Mouse (Mus musculus) embryonic facial prominence, embryonic 13.5 days (tissue): Measurements from ENCODE around the gene Atg101. TPM values are rescaled to one million over a fixed set of nuclear protein-coding genes. Genes with fewer than 3 reads are reported as not detected.
A peak's percentile ranks its signal among the peaks of the same experiment; 100 is the strongest.

ENCODE experiments used
- ATAC-seq: fragments of 200-750 bp; cut with Nextera tagmentation; 2 replicates; pipeline ENCODE4 v1.8.0; 2017; ENCODE audit warnings: low read depth; ENCODE audit not compliant: insufficient number of reproducible peaks, insufficient read depth, low FRiP score, low TSS enrichment
- H3K27ac ChIP-seq: fragments of 300-500 bp; sonication (generic); 2 replicates; pipeline ENCODE4 v1.5.1; 2015; ENCODE audit warnings: moderate library complexity, mild to moderate bottlenecking, inconsistent platforms
- H3K27me3 ChIP-seq: fragments of 300-500 bp; sonication (generic); 2 replicates; pipeline ENCODE4 v1.6.1; 2015; ENCODE audit warnings: mild to moderate bottlenecking, inconsistent platforms
- H3K36me3 ChIP-seq: fragments of 300-500 bp; sonication (generic); 2 replicates; pipeline ENCODE4 v1.6.1; 2015; ENCODE audit warnings: mild to moderate bottlenecking, inconsistent platforms
- H3K4me1 ChIP-seq: fragments of 300-500 bp; sonication (generic); 2 replicates; pipeline ENCODE4 v1.6.1; 2015; ENCODE audit warnings: inconsistent platforms
- H3K4me2 ChIP-seq: fragments of 300-500 bp; sonication (generic); 2 replicates; pipeline ENCODE4 v1.6.1; 2015; ENCODE audit warnings: moderate library complexity, mild to moderate bottlenecking, inconsistent platforms
- H3K4me3 ChIP-seq: fragments of 300-500 bp; sonication (generic); 2 replicates; pipeline ENCODE4 v1.5.1; 2015; ENCODE audit warnings: mild to moderate bottlenecking, inconsistent platforms
- H3K9ac ChIP-seq: fragments of 300-500 bp; sonication (generic); 2 replicates; pipeline ENCODE4 v1.6.1; 2015; ENCODE audit warnings: mild to moderate bottlenecking, inconsistent platforms
- H3K9me3 ChIP-seq: fragments of 300-500 bp; sonication (generic); 2 replicates; pipeline ENCODE4 v1.6.1; 2016; ENCODE audit warnings: inconsistent platforms
- WGBS: fragments of 180-500 bp; shearing (Covaris S2); methylation state at CpG from one replicate; pipeline ENCODE4 v1.1.7; 2015; ENCODE audit warnings: mixed read lengths; 5-methylcytosine and 5-hydroxymethylcytosine counted together
- polyA plus RNA-seq: library from polyadenylated mRNA; unstranded; fragments of >200 nt; fragmentation: Nextera tagmentation; extraction: Ambion mirVana; gene quantifications from 2 replicates; pipeline ENCODE4 v1.2.1, GENCODE M21; 2015

Atg101 gene
- polyA plus RNA-seq, result 65.9 and 68.4 TPM in 2 replicates

DNA sequence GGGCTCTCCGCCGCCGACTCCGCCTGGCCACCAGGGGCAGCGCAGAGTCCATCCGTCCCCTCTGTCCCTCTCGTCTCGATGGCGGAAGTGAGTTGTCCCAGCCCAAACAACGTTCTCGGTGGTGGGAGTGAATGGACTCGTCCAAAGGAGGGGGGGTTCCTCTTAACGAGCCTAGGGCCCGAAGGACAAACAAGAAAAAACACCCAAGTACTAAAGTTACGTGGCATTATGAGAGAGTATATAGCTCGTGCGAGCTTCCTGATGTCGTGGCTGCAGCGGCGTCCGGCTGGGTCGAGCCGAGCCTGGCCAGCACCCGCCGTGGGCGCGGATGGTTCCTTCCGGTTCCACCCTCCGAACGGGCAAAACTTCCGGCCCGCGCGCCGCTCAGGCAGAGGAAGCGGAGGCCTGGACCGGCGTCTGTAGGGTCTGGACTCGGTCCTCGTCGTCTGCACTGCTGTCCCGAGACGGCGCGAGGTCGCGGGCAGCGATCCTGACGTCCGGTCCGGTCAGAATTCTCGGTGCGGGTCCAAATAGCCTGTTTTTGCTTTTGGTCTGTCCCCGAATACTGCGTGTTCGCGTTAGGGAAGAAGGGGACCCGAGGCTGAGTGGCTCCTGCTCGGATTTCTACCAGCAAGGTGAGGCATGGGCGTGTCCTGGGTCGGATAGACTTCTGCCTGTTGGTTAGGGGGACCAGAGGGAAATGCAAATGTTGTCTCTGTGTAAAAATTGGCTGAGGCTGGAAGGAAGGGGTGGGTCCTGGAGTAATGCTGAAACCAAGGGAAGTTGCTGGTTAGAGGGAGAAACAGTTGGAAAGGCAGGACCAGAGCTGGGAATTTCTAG is at the start of gene Atg101:
TSS of gene Atg101 (plus strand) at position 362 of the 840 bp plus-strand sequence.
- Histone ChIP-seq H3K9me3 (no peaks in the 10 kb centered on the region), H3K27me3 (no peaks in the 10 kb centered on the region), H3K4me3 (peak within 1 kb of the TSS; percentile 90), H3K27ac (peak within 1 kb of the TSS; percentile 86), H3K4me1 (peaks cover 16% of the 10 kb centered on the region), H3K36me3 (peaks cover 31% of the 10 kb centered on the region), H3K9ac (peak within 1 kb of the TSS; percentile 89), H3K4me2 (peak within 1 kb of the TSS; percentile 92)
- WGBS, result under 1% methylated on average over 61 of the region's 61 CpGs
- peak; percentile 83 for ATAC-seq

DNA sequence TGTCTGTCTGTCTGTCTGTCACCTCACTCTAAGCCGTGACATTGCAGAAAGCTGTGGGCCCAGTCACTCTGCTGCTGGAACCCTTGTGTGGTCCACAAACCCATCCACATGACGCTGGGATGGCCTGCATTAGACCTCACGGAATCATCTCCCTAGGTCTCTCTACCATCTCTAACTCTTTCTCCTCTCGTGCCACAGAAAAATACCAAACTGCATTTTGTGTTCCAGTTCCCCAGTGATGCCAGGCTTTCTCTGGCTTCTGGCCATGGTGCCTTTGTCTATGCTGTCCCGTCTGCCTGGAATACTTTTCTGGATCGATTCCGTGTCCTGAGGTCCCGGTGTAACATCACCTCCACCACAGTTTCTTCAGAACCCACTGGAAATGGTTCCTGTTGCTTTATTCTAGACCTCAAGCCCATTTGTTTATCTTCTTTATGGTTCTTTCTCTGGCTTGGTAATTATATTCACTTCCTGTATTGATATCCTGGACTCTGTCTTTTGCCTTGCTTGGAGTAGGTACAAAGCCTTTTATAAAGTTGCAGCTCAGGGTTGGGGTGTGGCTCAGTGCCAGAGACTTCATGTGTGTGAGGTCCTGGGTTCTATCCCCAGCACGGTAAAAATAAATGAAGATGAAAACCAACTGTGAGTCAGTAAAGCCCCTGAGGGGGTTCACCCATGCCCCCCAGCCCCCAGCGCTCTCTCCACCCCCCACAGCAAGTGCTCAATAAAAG is 49.3 kb upstream of the Atg101 start:
- no peak overlapping the region for H3K9ac ChIP-seq
- ATAC-seq, result no peak
- no peak overlapping the region for H3K4me3 ChIP-seq
- H3K4me1 ChIP-seq, result peaks cover 55% of the 10 kb centered on the region
- no peaks in the 10 kb centered on the region for H3K9me3 ChIP-seq
- 65% methylated on average over 10 of the region's 10 CpGs for WGBS
- peak overlapping the region; percentile 30 for H3K27ac ChIP-seq
- H3K27me3 ChIP-seq, result 0 out of 2 replicates have a peak, but pooled peaks cover 3% of the 10 kb centered on the region
- H3K4me2 ChIP-seq, result no peak overlapping the region
- H3K36me3 ChIP-seq, result peaks cover 28% of the 10 kb centered on the region

DNA sequence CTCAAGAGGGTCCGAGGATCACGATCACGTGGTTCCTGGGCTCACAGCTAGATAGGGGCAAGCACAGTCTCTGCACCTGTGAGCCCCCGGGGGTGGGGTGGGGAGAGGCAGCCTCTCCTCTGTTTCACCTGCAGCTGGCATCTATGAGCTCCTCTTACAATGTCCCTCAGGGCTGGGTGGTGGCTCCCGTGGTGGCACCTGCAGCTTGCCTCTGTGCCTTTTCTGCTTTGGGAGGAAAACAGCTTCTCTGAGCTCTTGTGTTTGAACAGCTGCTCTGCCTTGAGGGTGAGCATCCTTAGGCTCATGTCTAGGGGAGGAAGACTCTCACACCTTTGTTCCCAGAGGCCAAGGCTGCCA is 48.8 kb upstream of the Atg101 start:
- peak overlapping the region; percentile 30; the same call in 1 of the 2 replicates for H3K27ac ChIP-seq
- no peak overlapping the region for H3K9ac ChIP-seq
- 0 out of 2 replicates have a peak, but pooled peaks cover 3% of the 10 kb centered on the region for H3K27me3 ChIP-seq
- H3K4me1 ChIP-seq, result peaks cover 55% of the 10 kb centered on the region
- no peak overlapping the region for H3K4me2 ChIP-seq
- no peaks in the 10 kb centered on the region for H3K9me3 ChIP-seq
- H3K4me3 ChIP-seq, result no peak overlapping the region
- ATAC-seq, result no peak
- WGBS, result 19% methylated on average over 5 of the region's 5 CpGs
- H3K36me3 ChIP-seq, result peaks cover 23% of the 10 kb centered on the region

- H3K9me3 ChIP-seq, result no peaks in the 10 kb centered on the region
- no peak overlapping the region for H3K4me2 ChIP-seq
- H3K27ac ChIP-seq, result peak overlapping the region; percentile 30; the same call in 1 of the 2 replicates
- 38% methylated on average over 12 of the region's 12 CpGs for WGBS
- H3K4me3 ChIP-seq, result no peak overlapping the region
- 0 out of 2 replicates have a peak, but pooled peaks cover 3% of the 10 kb centered on the region for H3K27me3 ChIP-seq
- ATAC-seq, result no peak
- H3K36me3 ChIP-seq, result peaks cover 18% of the 10 kb centered on the region
- no peak overlapping the region for H3K9ac ChIP-seq
- H3K4me1 ChIP-seq, result peaks cover 56% of the 10 kb centered on the region
These were observed 48.2 kb upstream of the Atg101 start for GRCm38 (mm10) chr15:101235728-101236327.

DNA sequence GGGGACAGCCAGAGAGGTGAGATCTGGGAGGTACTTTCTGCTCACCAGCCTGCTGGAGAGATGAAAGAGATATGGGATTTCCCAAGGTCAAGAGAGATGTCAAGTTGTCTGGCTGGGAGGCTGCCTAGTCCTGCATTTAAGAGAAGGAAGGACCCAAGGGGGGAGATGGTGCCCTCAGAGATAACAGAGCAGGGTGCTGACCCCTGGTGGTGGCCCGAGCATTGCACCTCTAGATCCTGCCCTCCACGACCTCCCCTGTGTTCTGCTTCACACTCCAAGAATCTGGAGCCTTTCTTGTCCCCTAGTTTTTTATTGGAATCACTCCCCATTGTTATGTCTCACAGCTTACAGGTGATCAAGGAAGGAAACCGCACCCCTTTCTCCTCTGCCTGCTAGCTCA is 47.2 kb upstream of the Atg101 start:
- no peak overlapping the region for H3K4me3 ChIP-seq
- no peaks in the 10 kb centered on the region for H3K9me3 ChIP-seq
- H3K27me3 ChIP-seq, result 0 out of 2 replicates have a peak, but pooled peaks cover 3% of the 10 kb centered on the region
- ATAC-seq, result no peak
- H3K4me2 ChIP-seq, result no peak overlapping the region
- 6% methylated on average over 3 of the region's 3 CpGs for WGBS
- no peak overlapping the region for H3K9ac ChIP-seq
- peaks cover 7% of the 10 kb centered on the region; the same call in 1 of the 2 replicates for H3K36me3 ChIP-seq
- H3K4me1 ChIP-seq, result peaks cover 56% of the 10 kb centered on the region
- H3K27ac ChIP-seq, result no peak overlapping the region

DNA sequence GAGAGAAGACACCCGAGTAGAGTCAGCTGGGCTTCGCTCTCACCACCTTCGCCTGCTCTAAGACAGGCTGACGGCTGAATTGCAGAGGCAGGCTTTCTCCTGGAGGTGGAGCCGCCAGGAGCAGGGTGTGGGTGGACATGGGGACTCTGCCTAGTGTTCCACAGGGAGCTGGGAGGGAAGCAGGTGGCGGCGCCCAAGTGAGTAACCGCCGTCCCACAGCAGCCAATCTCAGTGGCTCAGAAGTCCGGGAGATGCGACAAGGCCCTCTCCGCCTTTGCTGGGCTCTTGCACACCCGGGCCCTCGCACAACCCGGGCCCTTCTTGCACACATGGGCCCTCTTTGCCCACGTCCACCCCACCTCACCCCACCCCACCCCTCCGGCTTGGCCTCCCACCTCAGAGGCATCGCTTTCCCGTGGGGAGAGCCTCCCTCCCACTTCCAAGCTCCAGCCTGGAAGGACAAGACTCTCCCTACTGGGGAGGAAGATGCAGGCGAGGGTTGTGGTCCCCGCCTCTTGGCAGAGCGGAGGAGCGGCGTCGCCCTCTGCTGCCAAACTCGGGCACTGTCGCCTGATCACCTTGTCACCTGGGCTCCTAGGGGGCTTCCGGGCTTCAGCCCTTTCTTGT is 45.1 kb upstream of the Atg101 start:
- no peak overlapping the region for H3K27ac ChIP-seq
- 5% methylated on average over 28 of the region's 28 CpGs for WGBS

DNA sequence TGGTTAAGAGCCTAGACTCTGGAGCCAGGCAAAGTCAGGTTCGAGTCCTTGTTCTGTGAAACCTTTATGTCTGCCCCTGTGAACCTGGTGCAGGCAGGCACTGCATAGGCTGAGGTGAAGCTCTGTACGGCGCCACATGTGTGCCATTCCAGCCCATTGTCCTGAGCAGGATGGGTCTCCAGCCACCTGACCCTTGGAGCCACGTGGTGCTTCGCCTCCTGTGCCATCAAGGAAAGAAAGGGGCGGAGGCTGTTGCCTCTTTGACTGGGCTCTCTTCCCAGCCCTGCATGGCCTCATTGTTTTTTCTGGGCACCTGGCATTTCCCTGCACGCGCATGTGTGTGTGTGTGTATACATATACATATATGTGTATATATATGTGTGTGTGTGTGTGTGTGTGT is 44.3 kb upstream of the Atg101 start:
- H3K27ac ChIP-seq, result no peak overlapping the region
- 63% methylated on average over 8 of the region's 8 CpGs for WGBS
- peaks cover 38% of the 10 kb centered on the region for H3K4me1 ChIP-seq
- no peak overlapping the region for H3K4me2 ChIP-seq
- H3K27me3 ChIP-seq, result 0 out of 2 replicates have a peak, but pooled peaks cover 3% of the 10 kb centered on the region
- H3K4me3 ChIP-seq, result no peak overlapping the region
- H3K9me3 ChIP-seq, result no peaks in the 10 kb centered on the region
- no peaks in the 10 kb centered on the region for H3K36me3 ChIP-seq
- no peak for ATAC-seq
- H3K9ac ChIP-seq, result no peak overlapping the region

More for the DNA sequence above, 45.1 kb upstream of the Atg101 start:
- peaks cover 43% of the 10 kb centered on the region for H3K4me1 ChIP-seq
- no peaks in the 10 kb centered on the region for H3K9me3 ChIP-seq
- peak overlapping the region; percentile 61; the same call in 1 of the 2 replicates for H3K9ac ChIP-seq
- ATAC-seq, result no peak
- no peaks in the 10 kb centered on the region for H3K36me3 ChIP-seq
- H3K4me2 ChIP-seq, result peak overlapping the region; percentile 66
- peak overlapping the region; percentile 35 for H3K4me3 ChIP-seq
- H3K27me3 ChIP-seq, result 0 out of 2 replicates have a peak, but pooled peaks cover 3% of the 10 kb centered on the region

- WGBS, result 8% methylated on average over 10 of the region's 10 CpGs
- Histone ChIP-seq H3K36me3 (no peaks in the 10 kb centered on the region), H3K9me3 (no peaks in the 10 kb centered on the region), H3K4me2 (peak overlapping the region; percentile 56), H3K4me1 (peaks cover 29% of the 10 kb centered on the region), H3K9ac (peak overlapping the region; percentile 58; the same call in 1 of the 2 replicates), H3K27ac (peak overlapping the region; percentile 28; the same call in 1 of the 2 replicates), H3K27me3 (0 out of 2 replicates have a peak, but pooled peaks cover 3% of the 10 kb centered on the region), H3K4me3 (peak overlapping the region; percentile 28)
- ATAC-seq, result 0 out of 2 replicates have a peak, but pooled peaks have one; percentile 34
These were observed 43.3 kb upstream of the Atg101 start for GRCm38 (mm10) chr15:101240799-101241204.

- 0 out of 2 replicates have a peak, but pooled peaks cover 3% of the 10 kb centered on the region for H3K27me3 ChIP-seq
- no peak for ATAC-seq
- peak overlapping the region; percentile 28; the same call in 1 of the 2 replicates for H3K27ac ChIP-seq
- H3K9ac ChIP-seq, result peak overlapping the region; percentile 58; the same call in 1 of the 2 replicates
- 60% methylated on average over 9 of the region's 9 CpGs for WGBS
- no peaks in the 10 kb centered on the region for H3K36me3 ChIP-seq
- no peaks in the 10 kb centered on the region for H3K9me3 ChIP-seq
- peak overlapping the region; percentile 28 for H3K4me3 ChIP-seq
- H3K4me1 ChIP-seq, result peaks cover 28% of the 10 kb centered on the region
- peak overlapping the region; percentile 56 for H3K4me2 ChIP-seq
These were observed 42.8 kb upstream of the Atg101 start for GRCm38 (mm10) chr15:101241236-101241635.

GRCm38 (mm10) chr15:101241853-101242252 is 42.2 kb upstream of the Atg101 start:
- no peak overlapping the region for H3K4me2 ChIP-seq
- no peaks in the 10 kb centered on the region for H3K9me3 ChIP-seq
- H3K27me3 ChIP-seq, result 0 out of 2 replicates have a peak, but pooled peaks cover 3% of the 10 kb centered on the region
- no peak for ATAC-seq
- no peaks in the 10 kb centered on the region for H3K36me3 ChIP-seq
- H3K27ac ChIP-seq, result no peak overlapping the region
- whole genome bisulfite sequencing, result 78% methylated on average over 9 of the region's 9 CpGs
- peaks cover 31% of the 10 kb centered on the region for H3K4me1 ChIP-seq
- no peak overlapping the region for H3K9ac ChIP-seq
- no peak overlapping the region for H3K4me3 ChIP-seq
